Mouse (Mus musculus): Measurements from ENCODE around the gene Hoxa6. TPM values are rescaled to one million over a fixed set of nuclear protein-coding genes. Genes with fewer than 3 reads are reported as not detected.

The Hoxa6 gene
- total and polyA plus RNA-seq, 2 experiments from 2014 or later: 6.0 to 12.3 TPM

DNA sequence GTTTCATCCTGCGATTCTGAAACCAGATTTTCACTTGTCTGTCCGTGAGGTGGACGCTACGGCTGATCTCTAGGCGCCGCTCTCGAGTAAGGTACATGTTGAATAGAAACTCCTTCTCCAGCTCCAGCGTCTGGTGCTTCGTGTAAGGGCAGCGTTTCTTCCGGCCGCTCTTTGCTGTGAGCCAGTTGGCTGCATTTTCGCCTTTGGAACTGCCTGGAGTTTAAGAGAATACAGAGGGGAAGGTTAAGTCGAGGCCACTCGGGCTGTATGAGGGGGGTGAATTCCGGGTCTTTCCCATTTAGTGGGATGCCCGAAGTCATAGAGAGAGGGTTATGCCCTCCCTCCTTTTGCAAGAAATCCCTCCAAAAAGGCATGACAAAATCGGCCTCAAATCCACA is 24.0 kb upstream of the Hoxa6 start:
- no peaks in the 10 kb centered on the region for H3K9me3 ChIP-seq (ENCODE audit: low read length)
- H3K4me1 ChIP-seq (ENCODE audit: insufficient read depth, low read length): no peaks in the 10 kb centered on the region
- no peak overlapping the region for H3K27ac ChIP-seq
- no peak overlapping the region for H3K4me3 ChIP-seq (ENCODE audit: low read length)
- 1% methylated on average over 18 of the region's 18 CpGs for WGBS
- TF ChIP-seq CTCF (IDR thresholded peaks at IDR 0.05; ENCODE audit: low read depth): no peak
- no peak for ATAC-seq
- H3K36me3 ChIP-seq (ENCODE audit: insufficient read depth, low read length): no peaks in the 10 kb centered on the region
- H3K4me2 ChIP-seq (ENCODE audit: low read depth, low read length): no peak overlapping the region
- H3K9ac ChIP-seq (replicated peaks; ENCODE audit: low read length): no peak overlapping the region
- peaks cover 94% of the 10 kb centered on the region for H3K27me3 ChIP-seq (ENCODE audit: insufficient read depth, low read length)
- DNase-seq (ENCODE audit: low spot score): no peak

- Histone ChIP-seq H3K4me2 (ENCODE audit: low read depth, low read length) (no peak overlapping the region), H3K27me3 (ENCODE audit: insufficient read depth, low read length) (peaks cover 94% of the 10 kb centered on the region), H3K9me3 (ENCODE audit: low read length) (no peaks in the 10 kb centered on the region), H3K4me1 (ENCODE audit: insufficient read depth, low read length) (no peaks in the 10 kb centered on the region), H3K9ac (replicated peaks; ENCODE audit: low read length) (no peak overlapping the region), H3K27ac (no peak overlapping the region), H3K4me3 (ENCODE audit: low read length) (no peak overlapping the region), H3K36me3 (ENCODE audit: insufficient read depth, low read length) (no peaks in the 10 kb centered on the region)
- DNase-seq (ENCODE audit: low spot score): no peak
- TF ChIP-seq CTCF (IDR thresholded peaks at IDR 0.05; ENCODE audit: low read depth): no peak
- WGBS: 1% methylated on average over 18 of the region's 18 CpGs
- ATAC-seq: no peak
These were observed 23.5 kb upstream of the Hoxa6 start for GRCm38 (mm10) chr6:52231885-52232567.

GRCm38 (mm10) chr6:52230516-52231165 is 22.1 kb upstream of the Hoxa6 start, which contains the start of gene Hoxa9:
Gene Hoxa9, minus strand, starts transcription at chr6:52231089.
- TF ChIP-seq CTCF (IDR thresholded peaks at IDR 0.05; ENCODE audit: low read depth): no peak
- Histone ChIP-seq H3K36me3 (ENCODE audit: insufficient read depth, low read length) (no peaks in the 10 kb centered on the region), H3K4me3 (ENCODE audit: low read length) (no peak within 1 kb of the TSS), H3K9ac (replicated peaks; ENCODE audit: low read length) (no peak within 1 kb of the TSS), H3K9me3 (ENCODE audit: low read length) (no peaks in the 10 kb centered on the region), H3K4me1 (ENCODE audit: insufficient read depth, low read length) (no peaks in the 10 kb centered on the region), H3K27me3 (ENCODE audit: insufficient read depth, low read length) (peaks cover 94% of the 10 kb centered on the region), H3K4me2 (ENCODE audit: low read depth, low read length) (no peak within 1 kb of the TSS), H3K27ac (no peak within 1 kb of the TSS)
- WGBS: under 1% methylated on average over 23 of the region's 36 CpGs
- no peak for ATAC-seq
- no peak for DNase-seq (ENCODE audit: low spot score)

DNA sequence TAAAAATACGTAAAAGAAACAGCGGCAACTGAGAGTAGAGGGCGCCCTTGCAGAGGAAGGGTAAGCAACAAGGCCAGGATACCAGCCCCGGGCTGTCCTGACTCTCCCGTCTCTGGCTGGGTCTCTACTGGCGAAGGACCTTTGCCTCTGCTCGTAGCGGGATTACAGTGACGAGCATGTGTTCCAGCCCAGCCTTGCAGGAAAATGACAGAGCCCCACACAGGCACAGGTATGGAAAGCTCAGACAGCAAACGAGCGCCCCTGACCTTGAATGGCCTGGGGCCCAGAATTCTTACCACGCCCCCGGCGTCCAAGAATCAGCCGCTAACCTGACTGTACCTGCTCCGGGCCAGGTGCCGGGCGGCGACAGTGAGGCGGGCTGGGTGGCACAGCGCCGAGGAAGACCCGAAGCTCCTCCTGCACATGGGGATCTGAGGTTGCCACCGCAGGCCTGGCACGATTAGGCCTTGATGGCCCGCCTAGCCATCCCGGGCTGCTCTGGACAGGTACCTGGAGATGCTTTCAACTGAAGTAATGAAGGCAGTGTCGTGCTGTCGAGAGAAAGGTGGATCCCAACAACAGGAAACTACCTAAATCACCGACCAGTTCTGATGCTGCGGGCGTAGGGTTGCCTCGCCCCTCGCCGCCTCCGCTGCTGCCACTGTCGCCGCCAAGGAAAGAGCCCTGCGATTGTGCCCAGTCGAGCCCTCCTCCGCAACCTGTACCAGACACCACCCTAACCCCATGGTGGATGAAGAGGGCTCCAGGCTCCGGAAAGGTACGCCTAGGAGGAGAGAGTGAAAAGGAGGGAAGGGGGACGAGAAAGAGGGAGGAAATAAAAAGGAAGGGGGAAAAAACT is 21.3 kb upstream of the Hoxa6 start:
- H3K36me3 ChIP-seq (ENCODE audit: insufficient read depth, low read length): no peaks in the 10 kb centered on the region
- 1% methylated on average over 44 of the region's 44 CpGs for WGBS
- ATAC-seq (no peak), DNase-seq (ENCODE audit: low spot score) (no peak)
- H3K4me3 ChIP-seq (ENCODE audit: low read length): no peak overlapping the region
- no peak; the same call in 1 of the 2 replicates for TF ChIP-seq CTCF (IDR thresholded peaks at IDR 0.05; ENCODE audit: low read depth)
- H3K9ac ChIP-seq (replicated peaks; ENCODE audit: low read length): no peak overlapping the region
- no peak overlapping the region for H3K4me2 ChIP-seq (ENCODE audit: low read depth, low read length)
- peaks cover 94% of the 10 kb centered on the region for H3K27me3 ChIP-seq (ENCODE audit: insufficient read depth, low read length)
- no peaks in the 10 kb centered on the region for H3K9me3 ChIP-seq (ENCODE audit: low read length)
- no peak overlapping the region for H3K27ac ChIP-seq
- H3K4me1 ChIP-seq (ENCODE audit: insufficient read depth, low read length): no peaks in the 10 kb centered on the region

GRCm38 (mm10) chr6:52228475-52229465 is 20.2 kb upstream of the Hoxa6 start:
- Histone ChIP-seq H3K4me2 (ENCODE audit: low read depth, low read length) (no peak overlapping the region), H3K36me3 (ENCODE audit: insufficient read depth, low read length) (no peaks in the 10 kb centered on the region), H3K4me1 (ENCODE audit: insufficient read depth, low read length) (no peaks in the 10 kb centered on the region), H3K27ac (no peak overlapping the region), H3K9me3 (ENCODE audit: low read length) (no peaks in the 10 kb centered on the region), H3K4me3 (ENCODE audit: low read length) (no peak overlapping the region), H3K9ac (replicated peaks; ENCODE audit: low read length) (no peak overlapping the region), H3K27me3 (ENCODE audit: insufficient read depth, low read length) (peaks cover 94% of the 10 kb centered on the region)
- no peak; the same call in 1 of the 2 replicates for TF ChIP-seq CTCF (IDR thresholded peaks at IDR 0.05; ENCODE audit: low read depth)
- no peak for DNase-seq (ENCODE audit: low spot score)
- no peak for ATAC-seq
- 2% methylated on average over 38 of the region's 38 CpGs for WGBS
